Mouse (Mus musculus) lung, embryonic 16.5 days (tissue): ENCODE results near the gene Alg9. TPM values are rescaled to one million over a fixed set of nuclear protein-coding genes. Genes with fewer than 3 reads are reported as not detected.

Source experiments
- ATAC-seq: fragments of 200-750 bp; cut with Nextera tagmentation; 2 replicates; pipeline ENCODE4 v1.8.0; 2017; ENCODE audit warnings: low read depth, mild to moderate bottlenecking, moderate library complexity
- H3K27ac ChIP-seq: fragments of 300-500 bp; sonication (generic); 2 replicates; pipeline ENCODE4 v1.5.1; 2014; ENCODE audit warnings: mild to moderate bottlenecking, control low read depth, low read length
- H3K27me3 ChIP-seq: fragments of 300-500 bp; sonication (generic); 2 replicates; pipeline ENCODE4 v1.6.1; 2014; ENCODE audit warnings: low read depth, low read length, mixed read lengths; ENCODE audit not compliant: control insufficient read depth, insufficient read depth
- H3K36me3 ChIP-seq: fragments of 300-500 bp; sonication (generic); 2 replicates; pipeline ENCODE4 v1.6.1; 2014; ENCODE audit warnings: low read length; ENCODE audit not compliant: control insufficient read depth, insufficient read depth
- H3K4me1 ChIP-seq: fragments of 300-500 bp; sonication (generic); replicated peaks from 2 replicates; pipeline ENCODE4 v1.6.1; 2014; ENCODE audit warnings: low read length, mixed read lengths; ENCODE audit not compliant: control insufficient read depth, insufficient read depth
- H3K4me2 ChIP-seq: fragments of 300-500 bp; sonication (generic); 2 replicates; pipeline ENCODE4 v1.6.1; 2014; ENCODE audit warnings: low read depth, low read length, control low read depth
- H3K4me3 ChIP-seq: fragments of 300-500 bp; sonication (generic); 2 replicates; pipeline ENCODE4 v1.5.1; 2014; ENCODE audit warnings: mild to moderate bottlenecking, low read length, control low read depth
- H3K9ac ChIP-seq: fragments of 300-500 bp; sonication (generic); 2 replicates; pipeline ENCODE4 v1.6.1; 2014; ENCODE audit warnings: low read length, control low read depth
- H3K9me3 ChIP-seq: fragments of 300-500 bp; sonication (generic); 2 replicates; pipeline ENCODE4 v1.6.1; 2016; ENCODE audit warnings: low read length; ENCODE audit not compliant: control insufficient read depth
- WGBS: fragments of 180-500 bp; shearing (Covaris S2); extraction: QIAGEN DNeasy Blood & Tissue Kit; methylation state at CpG from one replicate; pipeline ENCODE4 v1.1.7; 2014; 5-methylcytosine and 5-hydroxymethylcytosine counted together
- polyA plus RNA-seq: library from polyadenylated mRNA; unstranded; fragments of >200 nt; fragmentation: Nextera tagmentation; extraction: Ambion mirVana; gene quantifications from 2 replicates; pipeline ENCODE4 v1.2.1, GENCODE M21; 2015

Alg9 gene
- polyA plus RNA-seq, 1 experiment from 2014 or later: 35.0 TPM

DNA sequence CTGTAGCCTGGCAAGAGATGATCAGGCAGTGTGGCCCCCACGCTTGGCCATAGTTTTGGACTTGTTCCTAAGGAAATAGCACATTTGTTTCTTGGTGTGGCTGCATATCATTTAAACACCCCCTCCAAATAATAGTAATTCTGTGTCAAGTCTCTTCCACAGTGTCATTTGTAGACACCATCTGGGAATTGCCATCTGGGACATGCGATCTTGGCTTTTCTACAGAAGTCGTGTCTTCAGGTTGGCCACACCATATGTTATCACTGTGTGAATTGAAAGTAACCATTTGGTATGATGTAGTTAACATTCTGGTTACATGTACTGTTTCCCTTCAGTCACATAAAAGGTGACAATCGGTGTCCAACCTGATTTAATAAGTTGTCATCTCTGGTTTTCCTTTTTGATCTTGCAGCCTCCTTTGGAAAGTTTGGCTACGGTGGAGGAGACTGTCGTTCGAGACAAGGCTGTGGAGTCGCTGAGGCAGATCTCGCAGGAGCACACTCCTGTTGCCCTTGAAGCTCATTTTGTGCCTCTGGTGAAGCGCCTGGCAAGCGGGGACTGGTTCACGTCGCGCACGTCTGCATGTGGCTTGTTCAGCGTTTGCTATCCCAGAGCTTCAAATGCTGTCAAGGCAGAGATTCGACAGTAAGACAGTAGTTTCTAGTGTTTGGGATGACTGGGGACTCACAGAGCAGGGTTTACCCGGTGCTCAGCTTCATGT is 86.5 kb downstream of the Alg9 start:
- Histone ChIP-seq H3K4me2 (no peak overlapping the region), H3K27me3 (no peaks in the 10 kb centered on the region), H3K27ac (no peak overlapping the region), H3K4me1 (peaks cover 12% of the 10 kb centered on the region; the same call in 1 of the 2 replicates), H3K4me3 (no peak overlapping the region), H3K9me3 (no peaks in the 10 kb centered on the region), H3K9ac (no peak overlapping the region), H3K36me3 (peaks cover 34% of the 10 kb centered on the region)
- 88% methylated on average over 18 of the region's 18 CpGs for WGBS
- no peak for ATAC-seq

DNA sequence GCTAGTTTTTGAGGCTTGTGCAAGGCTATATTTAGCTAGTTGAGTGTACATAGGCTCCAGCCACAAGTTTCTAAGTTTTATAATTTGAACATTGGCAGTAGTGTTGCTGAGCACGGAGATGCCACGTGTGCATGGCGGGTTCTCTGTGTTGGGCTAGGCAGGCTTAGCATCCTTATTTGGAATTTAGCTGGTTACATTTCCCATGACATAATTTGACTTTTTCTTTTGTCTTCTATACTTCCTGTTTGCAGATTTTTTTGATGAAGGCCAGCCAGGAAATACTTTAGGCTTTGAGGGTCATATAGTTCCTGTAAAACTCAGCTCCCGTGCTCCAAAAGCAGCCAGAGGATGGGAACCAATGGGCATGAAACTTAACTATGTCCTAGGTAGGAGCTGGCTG is 89.0 kb downstream of the Alg9 start:
- ATAC-seq: no peak
- no peaks in the 10 kb centered on the region for H3K27me3 ChIP-seq
- H3K4me2 ChIP-seq: no peak overlapping the region
- 0 out of 2 replicates have a peak, but pooled peaks cover 4% of the 10 kb centered on the region for H3K4me1 ChIP-seq
- no peaks in the 10 kb centered on the region for H3K9me3 ChIP-seq
- WGBS: 73% methylated on average over 4 of the region's 4 CpGs
- H3K4me3 ChIP-seq: no peak overlapping the region
- peaks cover 54% of the 10 kb centered on the region for H3K36me3 ChIP-seq
- H3K9ac ChIP-seq: no peak overlapping the region
- no peak overlapping the region for H3K27ac ChIP-seq

DNA sequence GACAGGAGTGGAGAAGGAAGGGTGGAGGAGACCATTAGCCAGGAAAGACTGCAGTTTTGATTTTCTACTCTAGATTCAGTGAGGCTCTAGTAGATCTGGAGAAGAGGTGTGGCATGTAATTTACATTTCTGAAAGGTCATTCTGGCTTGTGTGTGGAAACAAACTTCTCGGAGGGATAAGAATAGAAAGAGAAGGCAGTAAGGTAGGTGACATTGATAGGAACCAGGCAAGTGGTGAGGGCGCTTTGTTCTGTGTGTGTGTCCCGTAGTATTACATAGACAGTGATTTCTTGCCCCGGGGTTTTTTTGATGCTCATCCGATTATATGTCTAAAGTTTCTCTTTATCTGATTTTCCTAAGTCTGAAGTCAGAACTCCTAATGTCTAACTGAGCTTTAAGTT is 90.1 kb downstream of the Alg9 start:
- Histone ChIP-seq H3K9ac (no peak overlapping the region), H3K36me3 (peaks cover 53% of the 10 kb centered on the region), H3K27ac (no peak overlapping the region), H3K9me3 (no peaks in the 10 kb centered on the region), H3K4me3 (no peak overlapping the region), H3K4me2 (no peak overlapping the region), H3K27me3 (no peaks in the 10 kb centered on the region), H3K4me1 (0 out of 2 replicates have a peak, but pooled peaks cover 4% of the 10 kb centered on the region)
- 64% methylated on average over 5 of the region's 5 CpGs for WGBS
- ATAC-seq: no peak

DNA sequence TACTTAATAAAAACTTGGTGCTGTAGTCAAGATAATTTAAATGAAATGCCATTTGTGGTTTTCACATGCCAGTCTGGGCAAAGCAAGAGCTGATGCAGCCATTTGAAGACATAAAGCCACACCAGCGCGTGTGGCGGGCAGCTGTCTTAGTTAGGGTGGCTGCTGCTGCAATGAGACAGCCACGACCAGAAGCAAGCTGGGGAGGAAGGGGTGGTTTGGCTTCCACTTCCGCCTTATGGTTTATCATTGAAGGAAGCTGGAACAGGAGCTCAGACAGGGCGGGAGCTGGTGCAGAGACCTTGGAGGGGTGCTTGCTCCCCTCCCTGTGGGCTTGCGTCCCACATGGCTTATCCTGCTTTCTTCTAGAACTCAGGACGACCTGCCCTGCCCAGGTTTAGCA is 91.0 kb downstream of the Alg9 start:
- no peak; the same call in 1 of the 2 replicates for ATAC-seq
- Histone ChIP-seq H3K4me3 (no peak overlapping the region), H3K4me1 (0 out of 2 replicates have a peak, but pooled peaks cover 4% of the 10 kb centered on the region), H3K36me3 (peaks cover 57% of the 10 kb centered on the region), H3K9ac (no peak overlapping the region), H3K27ac (no peak overlapping the region), H3K4me2 (no peak overlapping the region), H3K27me3 (no peaks in the 10 kb centered on the region), H3K9me3 (no peaks in the 10 kb centered on the region)
- WGBS: 67% methylated on average over 8 of the region's 8 CpGs

DNA sequence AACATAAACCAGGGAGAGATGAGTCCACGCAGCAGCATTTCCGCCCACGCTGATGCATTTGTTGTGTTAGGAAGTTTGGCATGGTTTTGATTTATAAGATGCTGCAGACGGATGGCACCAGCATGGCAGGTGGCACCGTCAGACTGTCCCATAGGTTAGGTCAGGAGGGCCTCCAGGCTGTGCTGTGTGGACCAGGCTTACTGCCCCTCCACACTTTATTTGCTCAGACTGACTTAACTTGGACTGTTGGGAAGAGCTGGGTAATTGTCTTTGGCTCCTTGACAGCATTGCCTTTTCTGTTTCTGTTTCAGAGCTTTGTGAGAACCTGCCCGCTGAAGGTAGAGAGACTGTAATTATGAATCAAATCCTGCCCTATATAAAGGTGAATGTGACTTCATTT is 92.2 kb downstream of the Alg9 start:
- WGBS: 91% methylated on average over 6 of the region's 6 CpGs
- peaks cover 55% of the 10 kb centered on the region for H3K36me3 ChIP-seq

DNA sequence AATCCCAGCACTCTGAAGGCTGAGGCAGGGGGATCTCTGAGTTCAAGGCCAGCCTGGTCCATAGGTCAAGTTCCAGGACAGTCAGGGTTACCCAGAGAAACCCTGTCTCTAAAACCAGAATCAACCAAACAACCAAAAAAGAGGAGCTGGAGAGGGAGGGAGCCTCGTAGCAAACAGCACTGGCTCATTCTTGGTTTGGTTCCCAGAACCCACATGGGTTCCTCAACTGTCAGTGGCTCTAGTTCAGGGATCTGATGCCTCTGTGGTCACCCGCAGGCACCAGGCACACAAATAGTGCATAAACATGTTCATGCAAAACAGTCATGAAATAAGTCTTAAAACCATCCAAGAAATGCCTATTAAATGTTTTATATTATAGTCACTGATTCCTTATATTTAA is 93.4 kb downstream of the Alg9 start:
- Histone ChIP-seq H3K36me3 (peaks cover 47% of the 10 kb centered on the region), H3K27ac (no peak overlapping the region), H3K27me3 (no peaks in the 10 kb centered on the region), H3K9me3 (no peaks in the 10 kb centered on the region), H3K4me3 (no peak overlapping the region), H3K4me2 (no peak overlapping the region), H3K4me1 (0 out of 2 replicates have a peak, but pooled peaks cover 4% of the 10 kb centered on the region), H3K9ac (no peak overlapping the region)
- ATAC-seq: no peak
- WGBS: 86% methylated on average over 2 of the region's 2 CpGs

More for the DNA sequence above, 92.2 kb downstream of the Alg9 start:
- ATAC-seq: no peak
- Histone ChIP-seq H3K4me1 (0 out of 2 replicates have a peak, but pooled peaks cover 4% of the 10 kb centered on the region), H3K27me3 (no peaks in the 10 kb centered on the region), H3K9me3 (no peaks in the 10 kb centered on the region), H3K9ac (no peak overlapping the region), H3K27ac (no peak overlapping the region), H3K4me3 (no peak overlapping the region), H3K4me2 (no peak overlapping the region)

DNA sequence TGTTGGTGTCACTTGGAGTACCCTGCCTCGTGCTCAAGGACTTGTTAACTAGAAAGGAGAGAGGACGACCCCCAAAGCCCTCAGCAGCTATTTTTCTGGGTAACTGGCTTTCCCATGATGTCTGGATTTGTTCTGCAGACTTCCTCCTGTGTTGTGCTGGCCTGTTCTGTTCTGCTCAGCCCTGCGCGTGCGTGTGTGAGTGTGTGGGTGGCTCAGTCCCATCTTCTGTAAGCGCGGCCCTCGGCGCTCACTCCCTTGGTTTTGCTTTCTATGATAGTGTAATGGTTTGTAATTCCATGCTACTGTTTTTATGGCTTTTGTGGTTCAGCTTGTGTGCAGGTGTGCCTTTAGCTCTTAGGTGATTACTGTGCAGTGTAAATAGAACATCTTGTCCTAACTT is 98.4 kb downstream of the Alg9 start:
- Histone ChIP-seq H3K9me3 (no peaks in the 10 kb centered on the region), H3K9ac (no peak overlapping the region), H3K36me3 (peaks cover 40% of the 10 kb centered on the region), H3K27ac (no peak overlapping the region), H3K4me2 (no peak overlapping the region), H3K4me1 (no peaks in the 10 kb centered on the region), H3K27me3 (no peaks in the 10 kb centered on the region), H3K4me3 (no peak overlapping the region)
- no peak for ATAC-seq
- WGBS: 91% methylated on average over 9 of the region's 9 CpGs

DNA sequence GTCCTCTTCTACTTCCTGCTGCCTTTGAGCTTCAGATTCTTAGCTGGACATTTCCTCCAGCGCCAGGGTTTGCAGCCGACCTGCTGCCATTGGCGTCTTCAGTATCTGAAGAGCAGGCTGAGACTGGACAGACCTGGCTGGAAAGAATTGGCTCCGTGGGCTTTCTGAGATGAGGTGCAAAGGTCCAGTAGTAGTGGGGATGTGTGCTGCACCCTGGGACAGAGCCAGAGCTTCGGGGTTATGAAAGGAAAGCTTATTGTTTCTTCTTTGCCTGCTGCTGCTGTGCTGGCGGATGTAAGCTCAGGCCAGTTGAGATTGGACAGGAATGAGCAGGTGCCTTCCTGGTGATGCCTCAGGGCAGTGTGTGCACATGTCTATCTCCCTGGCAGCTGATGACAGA is 99.2 kb downstream of the Alg9 start:
- Histone ChIP-seq H3K9me3 (no peaks in the 10 kb centered on the region), H3K36me3 (peaks cover 39% of the 10 kb centered on the region), H3K27ac (no peak overlapping the region), H3K9ac (no peak overlapping the region), H3K4me3 (no peak overlapping the region), H3K4me2 (no peak overlapping the region), H3K4me1 (no peaks in the 10 kb centered on the region), H3K27me3 (no peaks in the 10 kb centered on the region)
- 89% methylated on average over 6 of the region's 6 CpGs for whole genome bisulfite sequencing
- ATAC-seq: no peak

DNA sequence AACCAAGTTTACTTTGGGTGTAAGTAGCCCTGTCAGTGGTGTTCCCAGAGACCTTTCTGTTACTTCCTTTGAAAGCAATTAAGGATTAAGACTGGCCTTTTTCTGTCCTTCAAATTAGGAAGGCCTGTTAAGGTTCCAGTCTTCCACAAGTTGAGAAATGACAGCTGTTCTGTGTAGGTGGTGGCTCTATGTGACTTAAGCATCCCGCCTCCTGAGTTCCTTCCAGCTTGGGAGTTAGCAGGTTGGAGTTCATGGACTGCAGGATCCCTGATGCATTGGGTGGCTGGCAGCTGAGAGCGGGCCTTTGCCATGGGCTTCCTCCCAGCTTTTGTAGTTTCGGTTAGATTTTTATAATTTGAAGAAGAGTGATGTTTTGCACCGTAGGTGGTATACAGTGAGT is 100.7 kb downstream of the Alg9 start:
- Histone ChIP-seq H3K4me1 (no peaks in the 10 kb centered on the region), H3K36me3 (peaks cover 37% of the 10 kb centered on the region), H3K9me3 (no peaks in the 10 kb centered on the region), H3K27me3 (no peaks in the 10 kb centered on the region), H3K4me2 (no peak overlapping the region), H3K27ac (no peak overlapping the region), H3K4me3 (no peak overlapping the region), H3K9ac (no peak overlapping the region)
- ATAC-seq: no peak
- WGBS: 88% methylated on average over 4 of the region's 4 CpGs
